Comparison of ENCODE assay signal across 23 mouse cellular contexts in the genomic region with DNA sequence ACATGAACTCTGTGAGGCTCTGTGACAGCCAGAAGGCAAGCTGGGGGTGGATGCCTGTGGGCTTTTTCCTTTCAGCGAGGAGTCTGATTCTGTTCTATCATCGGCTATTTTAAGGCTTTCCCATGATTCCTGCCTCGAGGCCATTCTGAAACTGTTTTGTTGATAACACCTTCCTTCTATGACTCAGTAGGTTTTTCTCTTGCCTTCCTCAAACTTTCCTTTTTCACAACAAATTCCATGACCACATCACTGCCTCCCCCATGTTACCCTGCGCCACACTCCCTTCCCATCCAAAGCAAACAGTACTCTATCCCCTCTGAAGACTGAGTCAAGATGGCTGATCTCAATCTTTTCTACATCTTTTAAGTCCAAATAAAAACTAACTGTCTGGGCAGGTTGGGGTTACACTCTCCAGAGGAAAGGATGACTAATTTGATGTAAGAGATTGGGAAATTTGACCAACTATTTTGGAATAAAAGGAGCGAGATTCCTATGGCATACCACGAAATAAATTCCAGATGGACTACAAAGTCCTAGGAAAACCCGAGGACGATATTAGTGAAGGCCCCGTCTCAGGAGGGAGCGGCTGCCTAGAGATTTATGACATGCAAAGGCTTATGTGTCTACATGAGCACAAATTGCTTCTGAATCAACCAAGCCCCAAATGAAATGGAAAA. TPM values are rescaled to one million over a fixed set of nuclear protein-coding genes. Genes with fewer than 3 reads are reported as not detected.
A peak's percentile ranks its signal among the peaks of the same experiment; 100 is the strongest.
DNase-seq lines count a peak whose midpoint lies in the region; ATAC-seq and TF ChIP-seq lines count a peak whose summit lies in the region.
"Had no signal": no experiment of that assay in that cellular context is flagged by ENCODE, and none has a peak within 500 bp of the region (broad histone marks: within the 10 kb centered on the region; RNA-seq: fewer than 3 reads in every experiment).

No protein-coding gene starts in this region.

- intact Hi-C loops in heart, postnatal 14 days (cut with DNase I) = loop anchor here (5.0 kb wide), 1 partner anchor 68 kb away; no protein-coding TSS in a partner anchor

- no peak for TF ChIP-seq CTCF in heart, postnatal 0 days (IDR thresholded peaks at IDR 0.05; ENCODE audit: low read depth)

- ATAC-seq in heart, postnatal 0 days (ENCODE audit: insufficient read depth, low read depth) = peak; percentile 30; the same call in 1 of the 2 replicates
- ATAC-seq in hindbrain, embryonic 14.5 days (ENCODE audit: low FRiP score) = no peak
- ATAC-seq: CD4-positive, CD25-positive, alpha-beta regulatory T cell, adult 4 months; forebrain, embryonic 15.5 days; intestine, embryonic 15.5 days had no signal

- H3K36me3 ChIP-seq in heart, postnatal 0 days (replicated peaks; ENCODE audit: control insufficient read depth, insufficient read depth, low read length) = no peaks in the 10 kb centered on the region
- no peaks in the 10 kb centered on the region for H3K36me3 ChIP-seq in hindbrain, embryonic 14.5 days (replicated peaks; ENCODE audit: control insufficient read depth, insufficient read depth)
- H3K36me3 ChIP-seq: forebrain, embryonic 15.5 days; G1E; heart, embryonic 15.5 days; hindbrain, embryonic 12.5 days; intestine, embryonic 15.5 days; kidney, embryonic 15.5 days; midbrain, embryonic 12.5 days had no signal

- no peaks in the 10 kb centered on the region for H3K27me3 ChIP-seq in heart, postnatal 0 days (ENCODE audit: control insufficient read depth, insufficient read depth, low read length)
- H3K27me3 ChIP-seq in hindbrain, embryonic 14.5 days (ENCODE audit: control insufficient read depth, insufficient read depth, low read length) = no peaks in the 10 kb centered on the region
- H3K27me3 ChIP-seq: forebrain, embryonic 15.5 days; heart, embryonic 15.5 days; hindbrain, embryonic 12.5 days; intestine, embryonic 15.5 days; kidney, embryonic 15.5 days; midbrain, embryonic 12.5 days had no signal

- H3K9ac ChIP-seq in heart, postnatal 0 days (replicated peaks; ENCODE audit: low read depth, low read length) = no peak overlapping the region
- no peak overlapping the region for H3K9ac ChIP-seq in hindbrain, embryonic 14.5 days
- H3K9ac ChIP-seq: forebrain, embryonic 15.5 days; heart, embryonic 15.5 days; hindbrain, embryonic 12.5 days; intestine, embryonic 15.5 days; kidney, embryonic 15.5 days; midbrain, embryonic 12.5 days had no signal

- DNase-seq in heart, postnatal 0 days (ENCODE audit: low spot score) = no peak
- no peak for DNase-seq in heart, postnatal 14 days
- DNase-seq in right cerebral cortex, adult 18-20 months = peak; percentile 45
- no peak for DNase-seq in right cerebral cortex, postnatal 25 days
- peak; percentile 77 for DNase-seq in brain, adult 2 months (ENCODE audit: low read depth, low spot score)
- peak; percentile 40 for DNase-seq in telencephalon, adult 2 months (ENCODE audit: low read depth, low spot score)
- no peak for DNase-seq in hindbrain, embryonic 14.5 days (ENCODE audit: low spot score)
- DNase-seq in c-Kit-positive CD71-positive TER-119-positive erythroid progenitor cells, embryonic 14.5 days (ENCODE audit: low spot score) = no peak
- DNase-seq: adrenal gland, adult 8-10 months; cerebellum, adult 18-20 months; gastrocnemius, postnatal 10 days; heart, adult 2 months; lung, adult 2 months had no signal

- no peak overlapping the region for H3K4me2 ChIP-seq in heart, postnatal 0 days (ENCODE audit: low read depth, low read length)
- H3K4me2 ChIP-seq in hindbrain, embryonic 14.5 days (replicated peaks) = no peak overlapping the region
- H3K4me2 ChIP-seq: forebrain, embryonic 15.5 days; heart, embryonic 15.5 days; hindbrain, embryonic 12.5 days; intestine, embryonic 15.5 days; kidney, embryonic 15.5 days; midbrain, embryonic 12.5 days had no signal

- no peak overlapping the region for H3K27ac ChIP-seq in heart, postnatal 0 days (ENCODE audit: low read depth)
- H3K27ac ChIP-seq in hindbrain, embryonic 14.5 days = no peak overlapping the region
- H3K27ac ChIP-seq: forebrain, embryonic 15.5 days; heart, adult 2 months; heart, embryonic 15.5 days; hindbrain, embryonic 12.5 days; intestine, embryonic 15.5 days; kidney, embryonic 15.5 days; macrophage; midbrain, embryonic 12.5 days had no signal

- H3K9me3 ChIP-seq in heart, postnatal 0 days (replicated peaks; ENCODE audit: control insufficient read depth, low read length) = no peaks in the 10 kb centered on the region
- no peaks in the 10 kb centered on the region for H3K9me3 ChIP-seq in hindbrain, embryonic 14.5 days (ENCODE audit: control insufficient read depth, low read length)
- H3K9me3 ChIP-seq: forebrain, embryonic 15.5 days; G1E; heart, embryonic 15.5 days; hindbrain, embryonic 12.5 days; intestine, embryonic 15.5 days; kidney, embryonic 15.5 days; midbrain, embryonic 12.5 days had no signal

- WGBS in heart, postnatal 0 days = 56% methylated on average over 10 of the region's 10 CpGs
- WGBS in hindbrain, embryonic 14.5 days = 91% methylated on average over 10 of the region's 10 CpGs

- H3K4me3 ChIP-seq in heart, postnatal 0 days (ENCODE audit: low read depth, low read length) = no peak overlapping the region
- no peak overlapping the region for H3K4me3 ChIP-seq in hindbrain, embryonic 14.5 days (replicated peaks; ENCODE audit: low read length)
- H3K4me3 ChIP-seq: erythroblast, embryonic 14.5 days; forebrain, embryonic 15.5 days; heart, adult 2 months; heart, embryonic 15.5 days; hindbrain, embryonic 12.5 days; intestine, embryonic 15.5 days; kidney, embryonic 15.5 days; midbrain, embryonic 12.5 days had no signal

- H3K4me1 ChIP-seq in heart, postnatal 0 days (ENCODE audit: control insufficient read depth, insufficient read depth) = no peaks in the 10 kb centered on the region
- H3K4me1 ChIP-seq in hindbrain, embryonic 14.5 days (replicated peaks; ENCODE audit: control insufficient read depth, insufficient read depth, low read length) = no peaks in the 10 kb centered on the region
- H3K4me1 ChIP-seq: forebrain, embryonic 15.5 days; intestine, embryonic 15.5 days; midbrain, embryonic 12.5 days had no signal

- TF ChIP-seq EP300 in heart, postnatal 0 days (IDR thresholded peaks at IDR 0.05; ENCODE audit: low read depth) = no peak

RNA-seq across cellular contexts. Expression of a gene that starts 30.5 kb away (rescaled TPM):
- 68.0 and 102 TPM in 2 replicates for total RNA-seq in heart, postnatal 0 days (2014; rRNA removed; ENCODE audit: low replicate concordance)
- 104 and 120 TPM in 2 replicates for polyA plus RNA-seq in heart, postnatal 0 days (2015; fragmentation: Nextera tagmentation; extraction: Ambion mirVana)
- total RNA-seq in heart, postnatal 14 days (2021) = 10 to 100 TPM; 26.6 to 27.8 TPM
- 247 and 266 TPM in 2 replicates for polyA plus RNA-seq in hindbrain, embryonic 14.5 days (2014; fragmentation: Nextera tagmentation; extraction: Ambion mirVana)

RNA-seq across cellular contexts. Expression of a gene that starts 30.8 kb away (rescaled TPM):
- 12.4 and 16.7 TPM in 2 replicates for total RNA-seq in heart, postnatal 0 days (2014; rRNA removed; ENCODE audit: low replicate concordance)
- polyA plus RNA-seq in heart, postnatal 0 days (2015; fragmentation: Nextera tagmentation; extraction: Ambion mirVana) = 12.7 and 12.9 TPM in 2 replicates
- 1 to 10 TPM; 8.7 to 9.1 TPM for total RNA-seq in heart, postnatal 14 days (2021)
- 370 and 390 TPM in 2 replicates for polyA plus RNA-seq in hindbrain, embryonic 14.5 days (2014; fragmentation: Nextera tagmentation; extraction: Ambion mirVana)

Comparison
In these comparisons a context has a peak if more than half of its experiments do, and no peak if none do; other contexts are left out.
1. DNase-seq: peak in right cerebral cortex, adult 18-20 months (single experiment), brain, adult 2 months (single experiment) and telencephalon, adult 2 months (single experiment); none in heart, postnatal 0 days (single experiment), heart, postnatal 14 days (0 of 2), right cerebral cortex, postnatal 25 days (single experiment), hindbrain, embryonic 14.5 days (single experiment) and c-Kit-positive CD71-positive TER-119-positive erythroid progenitor cells, embryonic 14.5 days (single experiment).